Mouse (Mus musculus) kidney, adult 9 months (tissue): ENCODE measurements around the gene Atp23.

Experiments
- DNase-seq: peaks from one replicate; pipeline ENCODE4 v3.0.0; 2022

The Atp23 gene

DNA sequence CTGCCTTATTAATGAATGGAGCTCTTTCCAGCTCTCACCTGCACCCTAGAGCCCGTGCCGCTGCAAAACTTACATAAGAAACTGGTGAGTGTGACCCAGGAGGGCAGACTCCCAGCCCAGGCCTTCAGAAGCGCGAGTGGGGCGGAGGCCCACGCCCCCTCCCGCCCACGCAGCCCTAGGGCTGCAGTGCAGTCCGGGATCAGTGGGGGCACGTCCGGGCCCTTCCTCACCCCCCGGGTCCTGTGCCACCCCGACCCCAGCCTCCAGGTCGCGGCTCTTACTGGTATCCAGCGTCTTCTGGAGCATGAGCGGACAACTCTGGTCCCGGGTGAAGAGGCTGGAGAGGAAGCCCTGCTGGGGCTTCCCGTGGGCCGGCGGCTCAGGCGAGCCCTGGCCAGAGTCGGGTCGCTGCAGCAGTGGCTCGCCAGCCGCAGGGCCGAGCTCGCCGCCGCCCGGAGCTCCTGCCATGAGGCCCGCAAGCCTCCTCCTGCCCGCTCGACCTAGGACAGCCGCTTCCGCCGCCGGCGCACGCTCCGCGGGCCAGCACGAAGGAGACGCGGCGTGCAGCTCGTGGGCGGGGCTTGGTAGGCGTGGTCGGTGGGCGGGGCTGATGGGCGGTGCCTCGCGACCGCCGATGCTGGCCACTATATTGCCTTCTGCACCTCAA, at the start of gene Atp23:
Gene Atp23, minus strand, starts transcription at position 535 of the 667 bp plus-strand sequence.
- DNase-seq, result peak; percentile 92

DNA sequence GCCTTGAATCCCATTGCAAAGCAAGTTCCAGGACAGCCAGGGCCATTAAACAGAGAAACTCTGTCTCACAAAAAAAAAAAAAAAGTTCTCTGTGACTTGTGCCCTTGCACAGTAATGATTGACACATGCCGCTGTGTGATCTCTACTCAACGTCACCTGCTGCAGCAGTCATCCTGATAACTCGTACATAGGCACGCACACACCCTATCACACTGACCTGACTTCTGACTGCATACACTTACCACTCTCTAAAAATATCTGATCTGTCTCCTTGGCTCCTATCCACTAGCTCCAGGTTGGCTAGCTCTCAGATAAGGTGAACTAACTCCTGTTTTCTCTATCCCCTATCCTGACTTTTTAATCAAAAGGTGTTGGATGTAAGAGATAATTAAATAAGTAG, 49.4 kb upstream of the Atp23 start:
- no peak for DNase-seq

DNA sequence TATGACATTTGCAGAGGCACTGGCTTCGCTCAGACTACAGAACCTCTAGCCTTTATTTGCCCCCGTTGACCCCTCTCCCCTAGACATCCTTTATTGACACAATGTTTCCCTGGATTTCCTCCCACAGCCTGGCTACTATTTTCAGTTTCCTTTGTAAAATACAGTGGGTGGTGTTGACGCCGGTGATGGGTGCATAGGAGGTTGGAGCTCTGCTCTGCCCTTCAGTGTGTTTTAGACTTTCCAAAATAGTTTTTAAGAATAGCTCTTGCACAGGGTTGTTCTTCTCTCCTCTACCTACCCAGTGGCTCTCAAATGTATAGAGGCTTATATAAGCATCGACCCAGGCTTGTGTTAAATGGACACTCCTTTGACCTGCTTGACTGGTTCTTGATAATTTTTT, 48.7 kb upstream of the Atp23 start:
- DNase-seq, result no peak

DNA sequence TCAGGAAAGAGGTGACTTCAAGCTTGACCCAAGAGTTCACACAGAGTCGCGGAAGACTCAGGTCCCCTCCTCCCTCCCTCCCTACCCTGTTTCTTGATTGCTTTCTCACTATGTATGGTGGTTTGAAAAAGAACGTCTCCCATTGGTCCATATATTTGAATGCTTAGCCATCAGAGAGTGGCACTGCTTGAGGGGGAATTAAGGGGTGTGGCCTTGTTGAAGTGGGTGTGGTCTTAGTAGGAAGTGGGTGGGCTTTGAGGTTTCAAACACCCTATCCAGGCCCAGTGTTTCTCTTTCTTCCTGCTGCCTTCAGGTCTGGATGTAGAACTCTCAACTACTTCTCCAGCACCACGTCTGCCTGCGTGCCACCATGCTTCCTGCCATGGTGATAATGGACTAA, 44.4 kb upstream of the Atp23 start:
- no peak for DNase-seq

DNA sequence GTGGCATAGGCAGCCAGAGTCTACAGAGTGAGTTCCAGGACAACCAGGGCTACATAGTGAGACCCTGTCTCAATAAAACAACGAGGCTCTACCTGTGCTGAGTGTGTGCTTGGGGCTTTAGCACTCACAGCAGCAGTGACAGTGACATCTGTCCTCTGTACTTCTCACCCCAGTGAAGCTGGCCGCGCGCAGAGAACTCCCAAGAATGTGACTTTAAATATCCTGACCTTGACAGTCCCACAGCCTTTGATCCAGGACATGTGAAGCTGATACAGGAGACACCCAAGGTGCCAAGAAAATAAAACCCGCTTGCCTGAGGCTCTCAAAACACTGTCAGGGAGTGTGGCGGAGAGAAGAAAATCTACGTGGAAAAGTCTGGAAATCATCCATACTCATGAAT, 39.8 kb upstream of the Atp23 start:
- no peak for DNase-seq

DNA sequence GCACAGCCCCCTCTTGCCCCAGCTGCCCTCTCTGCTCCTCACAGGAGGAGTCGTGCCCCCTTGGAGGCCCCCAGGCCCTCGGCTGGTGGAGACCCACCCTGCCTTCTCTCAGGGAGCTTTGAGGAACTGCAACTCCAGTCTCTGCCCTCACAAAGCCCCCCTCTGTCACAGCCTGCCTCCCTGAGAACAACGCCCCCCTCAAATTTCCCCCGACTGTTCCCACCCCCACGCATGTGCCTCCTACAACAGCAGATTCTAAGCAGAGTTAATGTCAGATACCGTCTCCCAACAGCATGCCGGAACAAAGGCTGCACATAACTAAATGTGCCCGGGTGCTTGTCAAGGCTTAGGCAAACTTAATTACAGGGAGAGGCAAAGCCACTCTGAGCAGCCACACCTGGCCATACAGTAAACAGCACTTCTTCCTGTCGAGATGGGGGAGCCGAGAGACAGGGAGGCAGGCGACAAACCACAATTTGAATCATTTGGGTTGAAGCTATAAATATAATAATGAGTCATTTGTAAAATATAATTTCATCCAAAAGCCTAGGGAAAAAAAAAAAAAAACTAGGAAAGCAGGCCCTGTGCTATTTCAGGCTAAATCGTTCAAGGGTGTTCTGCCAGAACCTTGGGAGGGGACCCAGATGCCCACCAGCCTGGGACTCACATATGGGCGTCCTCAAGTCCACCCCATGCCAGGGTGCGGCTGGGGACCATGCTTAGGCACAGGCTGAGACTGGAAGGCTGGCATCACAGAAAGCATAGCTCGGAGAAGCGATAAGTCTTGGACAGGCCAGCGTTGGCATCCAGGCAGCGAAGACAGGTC, 34.6 kb upstream of the Atp23 start:
- DNase-seq, result no peak

- no peak for DNase-seq
Observed at GRCm38 (mm10) chr10:126935121-126935520, 34.0 kb upstream of the Atp23 start.

GRCm38 (mm10) chr10:126934561-126934960, 33.4 kb upstream of the Atp23 start:
- DNase-seq, result no peak

- no peak for DNase-seq
Observed at GRCm38 (mm10) chr10:126931760-126932139, 30.6 kb upstream of the Atp23 start.

DNA sequence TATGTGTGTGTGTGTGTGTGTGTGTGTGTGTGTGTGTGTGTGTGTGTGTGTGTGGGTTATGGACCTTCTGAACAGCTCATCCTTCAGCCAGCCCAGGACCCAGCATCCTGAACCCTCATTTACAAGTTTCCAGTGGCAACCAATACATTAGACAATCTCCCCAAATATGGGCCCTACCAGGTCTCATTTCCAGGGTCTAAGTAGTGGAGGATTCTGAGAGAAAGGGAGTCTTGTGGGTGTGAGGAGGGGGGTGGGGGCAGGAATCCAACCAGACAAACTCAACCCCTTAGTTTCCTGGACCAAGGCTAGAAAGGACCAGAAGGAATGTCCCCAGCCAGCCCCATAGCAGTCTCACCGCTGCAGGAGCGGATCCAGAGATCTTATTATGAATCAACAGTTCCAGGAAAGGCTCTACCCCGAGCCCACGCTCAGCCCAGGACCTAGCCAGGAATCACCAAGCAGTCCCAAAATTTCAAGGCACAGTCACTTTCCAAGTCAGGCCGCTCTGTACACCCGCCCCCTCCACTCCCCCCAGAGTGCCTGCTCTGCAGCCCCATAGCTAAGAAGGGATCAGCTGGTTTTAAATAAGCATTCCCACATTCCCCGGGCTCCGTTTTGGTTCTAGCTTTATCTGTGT, 30.1 kb upstream of the Atp23 start:
- no peak for DNase-seq

- no peak for DNase-seq
Observed at GRCm38 (mm10) chr10:126930270-126931121, 29.3 kb upstream of the Atp23 start.

GRCm38 (mm10) chr10:126929543-126929942, 28.4 kb upstream of the Atp23 start:
- DNase-seq, result no peak

DNA sequence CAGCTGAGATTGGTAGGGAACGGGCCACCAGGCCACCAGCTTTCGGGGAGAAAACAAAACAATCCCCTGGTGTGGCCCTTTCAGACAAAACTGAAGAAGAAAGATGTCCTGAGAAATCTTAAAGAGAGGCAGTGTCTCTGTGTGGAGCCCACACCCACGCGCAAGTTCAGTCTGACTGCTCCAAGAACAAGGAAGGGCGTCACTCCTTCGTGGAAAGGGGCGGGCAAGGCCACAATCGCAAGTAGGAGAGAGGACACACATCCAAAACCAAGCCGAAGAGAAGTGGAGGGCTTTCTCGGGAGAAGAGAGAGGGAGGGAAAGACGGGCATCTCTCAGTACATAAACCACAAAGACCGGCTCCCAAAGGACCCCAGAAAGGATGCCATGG, 27.7 kb upstream of the Atp23 start:
- DNase-seq, result no peak

DNA sequence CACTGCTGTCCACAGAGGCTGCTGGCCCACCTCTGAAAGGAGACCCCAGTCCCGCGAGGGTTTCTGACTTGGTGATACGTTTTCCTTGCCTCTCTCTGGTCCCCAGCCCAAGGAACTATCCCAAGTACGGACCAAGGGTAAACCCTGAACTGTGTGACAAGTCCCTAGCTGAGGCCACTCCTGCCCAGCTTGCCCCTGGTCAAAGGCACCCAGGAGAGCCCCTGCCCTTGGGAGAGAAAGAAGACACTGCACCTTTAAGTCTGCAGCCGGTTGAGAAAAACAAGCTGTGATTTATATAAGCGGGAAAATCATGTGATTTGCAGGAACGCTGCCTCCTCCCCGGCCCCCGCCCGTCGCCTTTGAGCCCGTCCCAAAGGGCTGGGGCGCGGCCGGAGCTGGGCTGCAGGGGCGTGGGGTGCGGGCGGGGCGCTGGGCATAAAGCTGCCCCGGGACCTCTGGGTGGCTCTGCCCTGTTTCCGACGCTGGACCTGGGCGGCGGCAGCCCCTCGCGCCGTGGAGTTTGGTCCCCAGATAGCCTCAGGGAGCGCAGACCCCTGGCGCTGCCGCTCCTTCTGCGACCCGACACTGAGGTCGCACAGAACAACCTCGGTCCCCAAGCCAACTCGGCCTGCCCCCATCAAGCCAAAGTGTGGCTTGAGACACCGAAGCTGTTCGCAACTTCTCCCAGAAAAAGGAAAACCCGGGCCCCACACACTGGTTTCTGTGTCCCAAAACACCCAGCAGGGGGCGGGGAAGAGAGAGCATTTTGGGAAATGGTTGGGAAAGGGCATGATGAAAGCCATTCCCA, 27.1 kb upstream of the Atp23 start:
- peak; percentile 89 for DNase-seq

- DNase-seq, result peak; percentile 26
Observed at GRCm38 (mm10) chr10:126927101-126927961, 26.2 kb upstream of the Atp23 start.

GRCm38 (mm10) chr10:126925391-126925790, 24.2 kb upstream of the Atp23 start:
- no peak for DNase-seq

DNA sequence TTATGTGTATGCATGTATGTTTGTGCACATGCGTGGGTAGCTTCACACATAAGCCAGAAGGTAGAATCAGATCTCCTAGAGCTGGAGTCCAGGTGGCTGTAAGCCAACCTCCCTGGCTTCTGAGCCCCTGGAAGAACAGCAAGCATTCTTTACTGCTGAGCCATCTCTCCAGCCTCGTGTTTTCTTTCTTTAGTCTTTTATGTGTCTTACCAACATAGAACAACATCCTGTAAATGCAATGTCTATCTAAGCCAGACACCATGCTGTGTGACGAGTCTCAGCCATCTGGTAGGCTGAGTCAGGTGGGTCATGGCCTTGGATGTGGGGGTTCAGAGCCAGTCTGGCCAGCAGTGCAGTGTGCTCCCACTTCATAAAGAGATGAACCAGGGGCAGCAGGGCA, 22.9 kb upstream of the Atp23 start:
- no peak for DNase-seq

GRCm38 (mm10) chr10:126920220-126920619, 19.1 kb upstream of the Atp23 start:
- DNase-seq, result no peak

DNA sequence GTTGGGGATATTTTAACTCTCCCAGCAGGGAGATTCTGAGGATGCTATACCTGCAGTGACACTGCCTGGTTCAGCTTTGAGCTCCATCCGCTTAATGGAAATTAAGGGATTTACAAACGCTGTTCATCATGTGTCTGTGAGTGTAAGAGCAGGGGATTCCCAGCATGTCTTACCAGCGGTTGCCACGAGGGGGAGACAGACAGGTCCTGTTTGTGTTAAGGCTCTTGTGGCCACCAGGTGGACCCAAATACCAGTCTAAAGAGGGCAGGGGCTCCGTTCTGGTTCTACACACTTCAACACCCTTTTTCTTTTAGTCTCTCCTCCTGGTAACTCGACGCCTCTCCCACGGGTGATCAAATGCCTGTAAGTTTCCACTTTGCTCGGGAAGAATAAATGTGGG, 17.9 kb upstream of the Atp23 start:
- DNase-seq, result peak; percentile 92

DNA sequence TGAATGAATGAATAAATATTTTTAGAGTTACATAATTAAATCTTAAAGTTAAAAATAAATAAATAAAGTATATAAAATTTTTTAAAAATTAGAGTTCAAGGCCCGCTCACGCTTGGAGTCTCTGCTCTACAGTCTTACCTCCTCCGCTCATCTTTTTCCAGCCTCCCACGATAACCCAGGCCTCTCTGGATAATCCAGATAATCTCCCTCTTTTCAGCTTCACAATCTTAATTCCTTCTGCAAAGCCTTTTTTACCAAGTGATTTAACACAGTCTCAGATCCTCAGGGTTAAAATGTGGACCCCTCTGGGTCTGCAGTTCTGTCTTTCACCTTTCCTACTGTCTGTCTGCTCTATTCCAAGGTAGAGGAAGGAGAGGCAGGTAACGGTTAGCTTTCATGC, 13.1 kb upstream of the Atp23 start:
- no peak for DNase-seq

- no peak for DNase-seq
Observed at GRCm38 (mm10) chr10:126911479-126911878, 10.3 kb upstream of the Atp23 start.
